Mouse (Mus musculus) erythroid progenitor cell, adult 5-6 weeks (primary cell): Measurements from ENCODE around the gene Ccdc87. TPM values are rescaled to one million over a fixed set of nuclear protein-coding genes. Genes with fewer than 3 reads are reported as not detected.
"Not testable (repeated sequence)": the region's sequence is repeated elsewhere in the genome, so short reads cannot be mapped to it uniquely, and the experiment has no call there.

Experiments used
- ATAC-seq: replicated peaks from 2 replicates; pipeline ENCODE4 v1.8.0; 2016; ENCODE audit warnings: moderate number of reproducible peaks, mild to moderate bottlenecking, moderate TSS enrichment, inconsistent platforms; ENCODE audit not compliant: poor library complexity, low FRiP score, severe bottlenecking
- total RNA-seq, 2 experiments: library from RNA; stranded (forward) in 1 of 2; stranded (reverse) in 1 of 2; fragments of 150-400 nt in 1 of 2; fragments of 186-747, 209-891 nt in 1 of 2; gene quantifications; 2 replicates each; pipeline versions ENCODE4 v1.2.3 to v1.2.4; 2015 to 2017; ENCODE audit warnings: low replicate concordance in 2 of 2

The Ccdc87 gene
- total RNA-seq, 2 experiments from 2014 or later: not detected

DNA sequence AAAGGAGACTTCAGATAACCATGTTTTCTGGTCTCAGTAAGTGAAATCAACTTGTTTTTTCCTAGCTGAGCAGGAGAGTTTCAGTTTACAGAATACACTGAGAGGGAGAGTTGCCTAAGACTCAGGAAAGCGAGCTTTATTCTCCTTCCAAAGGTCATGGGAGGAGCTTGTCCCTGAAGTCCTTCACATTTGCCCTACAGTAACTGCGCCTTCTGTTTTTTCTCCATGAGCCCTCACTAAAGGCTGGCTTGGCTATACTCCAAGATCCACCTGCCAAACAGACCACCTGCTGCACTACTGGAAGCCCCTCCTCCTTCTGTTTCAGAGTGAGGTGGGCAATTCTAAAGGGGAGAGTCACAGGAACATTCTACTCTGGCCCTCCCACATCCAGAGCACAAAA lies 3.1 kb upstream of the Ccdc87 start:
- ATAC-seq: no peak

DNA sequence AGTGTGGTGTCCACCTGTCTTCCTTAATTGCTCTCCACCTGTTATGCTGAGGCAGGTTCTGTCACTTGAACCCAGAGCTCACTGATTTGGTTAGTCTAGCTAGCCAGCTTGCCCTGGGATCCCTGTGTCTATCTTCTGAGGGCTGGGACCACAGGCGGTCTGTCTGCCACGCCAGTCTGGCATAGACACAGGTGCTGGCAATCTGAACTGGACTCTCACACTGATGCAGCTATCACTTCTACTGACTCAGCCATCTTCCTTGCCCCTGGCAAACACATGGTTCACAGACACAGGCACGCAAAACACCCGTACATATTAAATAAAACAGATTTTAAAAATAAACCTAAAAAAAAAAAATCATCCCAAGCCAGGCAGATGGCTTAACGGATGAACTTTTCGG lies 2.1 kb upstream of the Ccdc87 start:
- ATAC-seq: no peak

DNA sequence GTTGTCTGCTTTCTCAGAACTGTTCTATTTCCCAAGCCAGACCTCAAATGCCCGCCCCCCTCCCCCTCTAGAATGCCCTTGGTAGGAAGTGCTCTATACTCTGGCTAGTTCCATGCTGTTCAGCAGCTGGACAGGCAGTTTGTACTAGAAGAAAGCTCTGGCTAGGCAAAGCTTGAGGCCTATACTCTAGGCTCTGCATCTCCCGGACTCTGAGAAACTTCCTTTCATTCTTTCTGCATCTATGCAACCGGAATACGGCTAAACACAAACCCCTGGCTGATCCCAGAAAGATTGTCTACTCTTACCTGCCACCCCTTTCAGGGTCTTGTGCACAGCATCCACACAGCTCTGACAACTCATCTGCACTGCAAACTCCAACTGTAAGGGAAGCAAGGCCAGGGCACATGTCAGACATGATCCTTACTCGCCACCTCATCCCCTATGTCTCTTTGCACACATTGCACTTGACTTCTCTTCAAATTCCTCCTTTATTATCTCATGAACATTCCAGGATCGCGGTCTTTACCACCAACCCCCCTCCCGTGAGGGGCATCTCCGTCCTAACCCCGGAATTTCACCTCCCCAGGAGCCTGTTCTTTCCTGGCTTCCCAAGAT lies 533 bp upstream of the Ccdc87 start:
- peak; percentile 59 for ATAC-seq

DNA sequence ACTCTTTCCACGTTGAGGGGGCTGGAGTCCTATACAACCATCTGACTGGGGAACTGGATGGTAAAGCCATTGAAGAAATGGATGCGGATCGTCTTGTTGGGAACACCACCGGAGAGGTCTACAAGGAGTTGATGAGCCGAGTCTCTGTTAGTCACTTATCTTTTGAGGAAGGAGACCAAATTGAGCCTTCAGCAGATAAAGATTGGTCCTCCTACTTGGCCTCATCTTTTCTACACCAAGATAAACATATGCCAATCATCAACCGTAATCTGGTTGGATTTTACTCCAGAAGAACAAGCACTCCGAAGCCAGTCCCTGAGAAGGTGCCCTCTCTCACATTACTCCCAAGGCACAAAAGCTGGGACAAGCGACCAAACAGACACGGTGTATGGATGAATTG lies 1.7 kb downstream of the Ccdc87 start:
- ATAC-seq: no peak

DNA sequence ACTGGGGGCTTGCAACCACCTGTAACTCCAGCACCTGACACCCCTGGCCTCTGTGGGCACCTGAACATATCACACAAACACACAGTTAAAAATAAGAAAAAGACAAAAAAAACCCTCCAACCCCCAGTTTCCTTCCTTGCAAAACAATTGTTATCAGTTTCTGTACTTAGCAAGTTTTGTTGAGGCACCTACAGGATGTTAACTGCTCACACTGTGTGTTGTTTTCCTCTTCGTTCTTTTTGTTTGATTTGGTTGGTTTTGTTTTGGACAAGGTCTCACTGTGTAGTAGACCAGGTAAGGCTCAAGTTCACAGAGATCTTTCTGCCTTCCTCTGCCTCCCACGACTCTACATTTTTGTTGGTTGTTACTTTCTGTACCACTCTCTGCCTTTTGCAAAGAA lies 3.4 kb downstream of the Ccdc87 start:
- ATAC-seq: no peak

DNA sequence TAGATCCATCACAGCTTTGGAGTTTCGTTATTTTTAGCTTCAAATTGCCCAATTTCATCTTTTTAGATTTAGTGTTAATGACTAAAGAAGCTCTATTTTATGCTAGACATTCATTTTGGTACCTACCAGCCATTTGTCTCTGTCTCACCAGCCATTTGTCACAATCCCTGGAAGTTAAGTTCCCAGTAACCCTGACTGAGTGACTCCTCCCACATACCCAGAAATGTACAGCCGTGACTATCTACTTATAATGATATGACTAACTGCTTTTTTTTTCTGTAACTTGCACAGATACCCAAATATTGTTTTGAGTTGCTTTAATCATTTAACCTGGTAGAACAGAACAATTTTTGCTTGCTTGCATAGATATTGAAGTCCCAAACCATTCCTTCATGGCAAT lies 6.7 kb downstream of the Ccdc87 start:
- no peak for ATAC-seq

DNA sequence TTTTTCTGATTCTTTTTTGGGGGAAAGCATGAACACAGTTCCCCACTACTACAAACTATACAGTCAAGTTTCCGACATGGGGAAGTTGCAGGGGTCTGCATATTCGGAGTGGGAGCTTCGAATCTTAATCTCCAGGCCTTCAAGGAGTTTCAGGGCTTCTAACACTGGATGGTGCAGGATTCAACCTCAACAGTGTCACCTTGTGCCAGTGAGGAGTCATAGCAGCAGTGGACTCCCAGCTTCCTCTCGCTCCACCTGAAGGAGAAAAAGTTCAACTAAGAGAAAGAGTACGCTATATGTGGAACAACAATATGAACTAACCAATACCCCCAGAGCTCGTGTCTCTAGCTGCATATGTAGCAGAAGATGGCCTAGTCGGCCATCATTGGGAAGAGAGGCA lies 8.3 kb downstream of the Ccdc87 start:
- peak; percentile 90 for ATAC-seq

DNA sequence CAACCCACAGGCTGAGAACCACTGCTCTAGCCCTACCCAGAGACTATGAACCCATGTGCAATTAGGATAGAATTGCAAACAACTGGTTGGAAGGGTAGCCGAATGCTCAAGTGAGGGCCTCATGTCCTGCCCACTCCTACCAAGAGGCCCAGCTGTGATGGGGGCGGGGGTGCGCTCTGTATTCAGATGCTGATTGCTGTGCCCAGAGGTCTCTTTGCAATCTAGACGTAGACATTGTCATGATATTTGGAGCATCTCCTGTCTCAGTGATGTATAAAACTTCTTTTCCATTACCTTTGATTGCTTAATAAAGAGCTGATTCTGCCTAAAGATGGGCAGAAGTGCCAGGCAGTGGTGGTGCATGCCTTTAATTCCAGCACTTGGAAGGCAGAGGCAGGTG lies 10.6 kb downstream of the Ccdc87 start:
- ATAC-seq: no peak

DNA sequence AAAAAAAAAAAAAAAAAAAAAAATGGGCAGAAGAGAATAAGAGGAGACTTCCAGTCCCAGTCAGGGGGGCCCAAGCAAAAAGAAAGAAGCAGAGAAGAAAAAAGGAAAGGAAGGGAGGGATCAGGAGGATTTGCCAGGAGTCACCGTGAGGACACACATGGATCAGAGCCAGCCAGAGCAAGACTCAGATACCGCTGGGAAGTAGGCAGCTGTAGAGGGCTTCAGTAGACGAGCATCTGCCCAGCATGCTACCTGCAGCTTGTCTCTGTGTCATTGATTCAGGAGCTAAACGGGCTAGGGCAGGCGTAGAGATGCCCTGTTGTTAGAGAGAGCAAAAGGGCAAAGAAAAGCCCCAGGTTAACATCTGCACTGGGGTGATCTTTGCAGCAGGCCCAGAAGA lies 11.1 kb downstream of the Ccdc87 start:
- ATAC-seq: no peak

DNA sequence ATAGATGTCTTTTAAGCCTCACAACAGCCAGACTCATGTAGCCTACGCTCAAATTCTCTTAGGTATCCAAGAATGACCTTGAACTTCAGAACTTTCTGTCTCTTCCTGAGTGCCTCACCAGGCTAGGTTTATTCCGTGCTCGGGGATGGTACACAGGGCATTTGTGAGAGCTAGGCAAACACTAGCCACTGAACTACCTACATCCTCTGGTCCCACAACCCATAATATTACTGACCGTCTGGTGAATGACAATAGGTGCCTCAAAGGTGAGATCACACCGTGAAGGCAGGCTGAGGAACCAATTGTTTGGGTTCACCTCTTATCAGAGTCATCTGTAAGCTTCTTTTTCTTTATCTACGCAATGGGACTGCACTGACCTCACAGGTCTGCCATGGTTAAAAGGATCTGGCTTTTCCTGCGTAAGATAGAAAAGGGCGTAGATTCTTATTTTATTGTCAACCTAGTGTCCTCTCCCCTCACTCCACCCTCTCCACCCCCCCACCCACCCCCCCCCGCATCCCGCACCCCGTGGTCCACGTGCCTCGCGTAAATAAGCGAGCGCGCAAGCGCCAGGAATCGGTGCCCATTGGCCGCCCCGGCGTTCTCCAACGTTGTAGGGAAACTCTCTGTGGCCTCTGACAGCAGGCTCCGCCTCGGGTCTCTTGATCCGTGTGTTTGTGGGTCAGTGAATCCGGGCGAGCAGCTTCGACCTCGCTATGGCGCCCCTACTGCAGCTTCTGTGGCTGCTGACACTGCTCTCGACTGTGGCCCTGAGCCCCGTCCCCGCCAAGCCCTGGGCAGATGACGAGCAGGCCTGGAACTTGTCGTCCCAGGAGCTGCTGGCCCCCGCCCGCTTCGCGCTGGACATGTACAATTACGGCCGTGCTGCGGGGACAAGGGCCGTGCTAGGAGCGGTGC lies 15.6 kb downstream of the Ccdc87 start, which contains the start of gene Ctsf:
TSS of gene Ctsf (plus strand) at position 579 of the 918 bp plus-strand sequence.
- ATAC-seq: peak; percentile 36; the same call in 1 of the 2 replicates

DNA sequence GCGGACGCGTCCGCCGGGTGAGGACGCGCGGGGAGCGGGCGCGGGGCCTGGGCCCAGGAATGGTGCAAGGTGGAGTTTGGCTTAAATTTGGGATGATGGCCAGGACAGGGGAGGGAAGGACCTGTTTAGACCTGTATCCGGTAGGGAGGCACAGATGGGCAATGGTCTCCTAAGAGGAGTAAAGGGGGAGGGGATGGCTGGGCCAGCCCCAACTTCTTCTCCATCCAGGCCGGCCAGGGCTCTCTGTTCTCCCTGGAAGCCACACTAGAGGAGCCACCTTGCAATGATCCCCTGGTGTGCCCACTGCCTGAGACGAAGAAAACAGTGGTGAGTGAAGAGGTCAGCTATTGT lies 16.3 kb downstream of the Ccdc87 start:
- no peak for ATAC-seq

DNA sequence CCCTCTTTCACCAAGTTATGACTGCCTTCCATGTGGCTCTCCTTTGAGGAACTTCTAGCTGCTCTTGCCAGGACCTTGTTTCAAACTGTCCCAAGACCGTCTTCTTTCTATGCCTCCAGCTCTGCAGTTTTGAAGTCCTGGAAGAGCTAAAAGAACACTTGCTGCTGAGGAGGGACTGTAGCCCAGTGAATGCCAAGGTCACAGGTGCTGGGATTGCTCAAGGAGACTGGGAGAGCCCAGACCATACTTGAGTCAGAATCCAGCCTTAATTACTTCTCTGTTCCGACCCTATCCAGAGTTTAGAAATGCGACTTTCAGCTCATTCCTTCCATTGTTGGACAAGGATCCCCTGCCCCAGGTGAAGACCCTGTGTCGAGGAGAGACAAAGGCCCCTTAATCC lies 16.8 kb downstream of the Ccdc87 start:
- ATAC-seq: no peak

DNA sequence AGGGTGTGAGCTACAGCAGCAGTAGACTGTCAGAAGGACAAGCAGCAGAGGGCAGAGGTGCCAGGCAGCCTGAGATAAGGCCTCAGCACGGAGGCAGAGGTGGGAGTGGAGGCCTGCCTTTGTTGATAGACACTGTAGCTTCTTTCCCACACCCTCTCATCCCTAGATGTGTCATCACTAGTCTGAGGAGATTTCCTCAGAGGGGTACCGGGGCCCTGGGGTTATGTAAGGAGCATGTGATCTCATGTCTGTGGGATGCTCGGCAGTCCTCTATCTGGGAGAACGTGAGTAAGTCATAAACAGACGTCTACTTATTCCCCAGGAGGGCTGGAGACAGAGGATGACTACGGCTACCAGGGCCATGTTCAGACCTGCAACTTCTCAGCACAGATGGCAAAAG lies 19.9 kb downstream of the Ccdc87 start:
- ATAC-seq: peak; percentile 93

DNA sequence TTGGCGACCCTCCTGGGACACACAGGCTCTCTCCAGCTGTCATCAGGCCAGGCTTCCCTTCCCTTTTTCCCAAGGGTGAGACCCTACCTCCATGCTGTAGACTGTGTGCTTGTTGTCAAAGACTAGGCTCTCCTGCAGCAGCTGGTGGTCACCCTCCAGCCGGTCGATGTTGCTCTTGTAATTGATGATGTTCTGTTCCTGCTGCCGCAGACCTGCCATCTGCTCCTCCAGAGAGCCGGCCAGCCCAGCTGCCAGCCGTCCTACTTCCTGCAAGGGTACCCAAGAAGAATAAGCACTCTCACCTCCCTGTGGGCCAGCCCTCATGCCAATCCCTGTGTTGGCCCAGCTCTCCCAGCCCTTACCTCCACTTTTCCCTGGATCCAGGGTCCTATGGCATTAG lies 23.9 kb downstream of the Ccdc87 start:
- no peak for ATAC-seq

DNA sequence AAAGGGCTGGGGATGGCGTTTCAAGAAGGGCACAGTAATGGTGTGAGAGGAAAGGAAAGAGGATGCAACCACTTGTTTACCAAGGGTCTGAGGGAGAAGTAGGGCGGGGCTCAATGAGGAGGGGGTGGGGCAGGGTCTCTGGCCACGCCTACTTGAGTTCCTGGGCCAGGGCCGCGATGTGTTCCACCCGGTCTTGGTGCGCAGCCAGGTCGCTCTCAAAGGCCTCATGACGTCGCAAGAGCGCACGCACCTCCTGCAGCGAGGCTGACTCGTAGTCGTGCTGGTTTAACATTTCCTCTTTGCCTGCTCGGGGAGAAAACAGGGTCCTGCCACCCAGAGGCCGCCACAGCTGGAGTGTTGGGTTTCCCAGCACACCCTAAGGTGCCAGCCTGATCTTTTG lies 26.0 kb downstream of the Ccdc87 start:
- ATAC-seq: no peak

DNA sequence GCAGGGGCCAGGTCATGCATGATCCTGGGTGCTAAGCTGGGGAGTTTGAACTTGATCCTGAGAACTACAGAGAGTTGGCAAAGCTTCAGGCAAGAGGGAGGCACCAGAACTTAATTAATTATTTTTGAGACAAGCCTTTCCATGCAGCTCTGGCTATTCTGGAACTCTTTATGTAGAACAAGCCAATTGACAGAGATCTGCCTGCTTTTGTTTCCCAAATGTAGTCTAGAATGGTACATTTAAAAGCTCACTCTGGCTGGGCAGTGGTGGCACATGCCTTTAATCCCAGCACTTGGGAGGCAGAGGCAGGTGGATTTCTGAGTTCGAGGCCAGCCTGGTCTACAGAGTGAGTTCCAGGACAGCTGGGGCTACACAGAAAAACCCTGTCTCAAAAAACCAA lies 35.4 kb downstream of the Ccdc87 start:
- not testable (repeated sequence) for ATAC-seq

DNA sequence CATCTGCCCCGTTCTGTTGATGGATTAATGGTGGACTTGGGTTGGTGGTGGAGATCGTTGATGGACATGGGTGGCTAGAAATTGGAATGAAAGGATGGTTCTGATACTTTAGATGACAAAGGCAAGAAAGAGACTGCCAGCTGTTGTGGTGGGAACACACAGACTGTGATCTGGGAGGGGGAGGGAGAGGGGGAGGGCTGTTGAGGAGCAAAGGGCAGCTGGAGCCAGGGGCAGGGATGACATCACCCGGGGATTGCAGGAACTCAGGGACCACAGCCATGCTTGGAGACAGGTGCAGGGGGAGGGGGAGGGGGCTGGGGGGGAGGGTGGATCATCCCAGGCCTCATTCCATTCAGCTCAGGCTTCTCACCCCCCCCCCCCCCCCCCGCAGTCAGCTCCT lies 37.1 kb downstream of the Ccdc87 start:
- no peak for ATAC-seq

DNA sequence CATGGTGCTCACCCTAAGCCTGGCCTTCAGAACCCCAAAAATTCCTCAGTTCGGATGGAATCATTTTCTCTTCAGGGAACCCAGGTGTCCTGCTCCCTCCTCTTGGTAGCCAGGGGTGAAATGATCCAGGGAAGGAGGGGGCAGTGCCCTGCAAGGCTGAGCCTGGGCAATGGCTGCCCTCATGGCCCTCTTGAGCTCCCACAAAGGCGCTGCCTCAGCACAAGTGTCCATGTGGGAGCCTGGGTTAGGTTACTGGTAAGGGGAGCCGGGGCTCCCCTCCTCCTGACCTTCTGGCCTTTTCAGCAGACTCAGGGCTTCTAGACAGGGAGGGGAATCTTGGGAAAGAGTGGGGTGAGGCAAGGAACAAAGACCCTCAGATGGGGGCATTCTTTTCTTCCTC lies 37.6 kb downstream of the Ccdc87 start:
- ATAC-seq: no peak

DNA sequence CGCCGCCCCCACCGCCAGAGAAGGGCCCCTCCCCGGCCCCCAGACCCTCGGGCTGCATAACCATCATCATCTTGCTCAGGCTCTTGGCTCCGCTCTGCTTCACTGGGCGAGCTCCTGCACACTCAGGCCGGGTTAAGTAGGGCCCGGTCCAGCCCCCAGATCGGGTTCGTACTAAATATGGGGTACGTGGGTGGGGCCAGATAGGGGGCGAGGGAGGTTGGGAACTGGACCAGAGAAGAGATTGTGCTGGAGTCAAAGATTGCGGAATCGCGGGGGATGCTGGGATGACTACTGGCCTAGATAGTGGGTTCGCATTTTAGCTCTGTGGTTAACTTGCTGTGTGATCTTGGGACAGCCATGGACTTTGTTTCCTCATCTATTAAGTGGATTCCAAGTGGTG lies 38.6 kb downstream of the Ccdc87 start, which contains the start of gene Actn3:
TSS of gene Actn3 (minus strand) at position 125 of the 400 bp plus-strand sequence.
- peak; percentile 18 for ATAC-seq

DNA sequence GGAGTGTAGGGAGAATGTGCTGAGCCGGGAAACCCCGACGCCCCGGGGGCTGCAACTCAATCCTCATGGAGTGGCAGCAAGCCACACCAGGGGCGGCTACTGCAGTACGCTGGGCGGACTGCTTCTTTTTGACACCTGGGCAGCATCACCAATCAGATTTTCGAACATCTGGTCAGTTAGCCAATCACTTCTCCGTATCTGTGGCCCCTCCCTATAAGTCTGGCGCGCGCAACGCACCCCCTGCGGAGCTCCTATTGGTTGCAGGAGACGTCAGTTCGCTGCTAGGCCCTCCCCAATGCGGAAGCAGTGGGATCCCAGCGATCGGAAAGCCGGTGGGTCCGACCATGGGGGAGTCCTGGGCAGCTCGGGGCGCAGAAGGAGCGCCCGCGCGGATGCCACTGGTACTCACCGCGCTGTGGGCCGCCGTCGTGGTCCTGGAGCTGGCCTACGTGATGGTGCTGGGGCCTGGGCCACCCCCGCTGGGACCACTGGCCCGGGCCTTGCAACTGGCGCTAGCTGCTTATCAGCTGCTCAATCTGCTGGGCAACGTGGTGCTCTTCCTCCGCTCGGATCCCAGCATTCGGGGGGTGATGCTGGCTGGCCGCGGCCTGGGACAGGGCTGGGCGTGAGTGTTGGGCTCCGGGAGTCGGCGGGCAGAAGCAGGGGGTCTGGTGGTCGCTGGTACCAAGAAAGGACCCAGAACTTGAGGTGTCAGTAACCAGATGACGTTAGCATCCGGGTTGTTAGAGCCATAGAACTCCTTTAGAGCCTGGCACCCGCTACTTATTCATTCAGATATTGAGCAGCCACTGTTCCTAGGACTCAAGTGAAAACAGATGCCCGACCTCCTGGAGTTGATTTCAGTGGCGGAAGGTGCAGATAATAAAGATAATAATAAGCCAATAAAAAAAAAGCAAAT lies 39.5 kb downstream of the Ccdc87 start, which contains the start of gene Zdhhc24:
TSS of gene Zdhhc24 (plus strand) at position 264 of the 919 bp plus-strand sequence.
- peak; percentile 96 for ATAC-seq
